Mouse (Mus musculus): ENCODE data around the gene Izumo2. TPM values are rescaled to one million over a fixed set of nuclear protein-coding genes. Genes with fewer than 3 reads are reported as not detected.
"Not testable (repeated sequence)": the region's sequence is repeated elsewhere in the genome, so short reads cannot be mapped to it uniquely, and the experiment has no call there.

The Izumo2 gene
- polyA plus RNA-seq, 1 experiment from 2014 or later = not detected

- H3K4me1 ChIP-seq = peaks cover 9% of the 10 kb centered on the region
- H3K4me2 ChIP-seq = no peak overlapping the region
- no peaks in the 10 kb centered on the region for H3K36me3 ChIP-seq
- 0 out of 2 replicates have a peak, but pooled peaks have one; percentile 28 for ATAC-seq (ENCODE audit: insufficient read depth, low FRiP score, low read depth)
- H3K9ac ChIP-seq = no peak overlapping the region
- WGBS = 9% methylated on average over 6 of the region's 6 CpGs
- H3K9me3 ChIP-seq = no peaks in the 10 kb centered on the region
- H3K27ac ChIP-seq = no peak overlapping the region
- H3K27me3 ChIP-seq (replicated peaks) = no peaks in the 10 kb centered on the region
- H3K4me3 ChIP-seq (replicated peaks) = no peak overlapping the region
These were observed 6.6 kb upstream of the Izumo2 start for GRCm38 (mm10) chr7:44701921-44702320.

GRCm38 (mm10) chr7:44702985-44703384, 5.6 kb upstream of the Izumo2 start:
- H3K4me1 ChIP-seq = no peaks in the 10 kb centered on the region
- no peak overlapping the region for H3K9ac ChIP-seq
- no peak for ATAC-seq (ENCODE audit: insufficient read depth, low FRiP score, low read depth)
- no peak overlapping the region for H3K27ac ChIP-seq
- H3K4me2 ChIP-seq = no peak overlapping the region
- no peak overlapping the region for H3K4me3 ChIP-seq (replicated peaks)
- H3K9me3 ChIP-seq = no peaks in the 10 kb centered on the region
- 76% methylated on average over 8 of the region's 8 CpGs for WGBS
- no peaks in the 10 kb centered on the region for H3K36me3 ChIP-seq
- H3K27me3 ChIP-seq (replicated peaks) = no peaks in the 10 kb centered on the region

DNA sequence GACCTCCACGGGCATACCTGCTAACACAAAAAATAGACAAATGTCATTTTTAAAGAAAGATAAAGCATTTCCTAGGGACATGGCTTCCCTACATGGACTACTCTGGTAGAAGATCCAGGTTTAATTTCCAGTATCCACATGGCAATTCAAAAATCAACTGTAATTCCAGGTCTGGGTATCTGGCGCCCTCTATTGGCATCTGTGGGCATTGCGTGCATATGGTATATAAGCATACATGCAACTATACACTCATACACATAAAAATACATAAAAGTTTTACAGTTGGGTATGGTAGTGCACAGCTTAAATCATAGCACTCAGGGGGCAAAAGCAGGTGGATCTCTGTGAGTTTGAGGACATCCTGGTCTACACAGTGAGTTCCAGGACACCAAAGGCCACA, 4.2 kb upstream of the Izumo2 start:
- WGBS = 51% methylated on average over 3 of the region's 3 CpGs
- ATAC-seq (ENCODE audit: insufficient read depth, low FRiP score, low read depth) = no peak
- no peaks in the 10 kb centered on the region for H3K27me3 ChIP-seq (replicated peaks)
- no peaks in the 10 kb centered on the region for H3K4me1 ChIP-seq
- no peak overlapping the region for H3K27ac ChIP-seq
- H3K4me3 ChIP-seq (replicated peaks) = no peak overlapping the region
- H3K4me2 ChIP-seq = no peak overlapping the region
- H3K36me3 ChIP-seq = no peaks in the 10 kb centered on the region
- H3K9ac ChIP-seq = no peak overlapping the region
- H3K9me3 ChIP-seq = no peaks in the 10 kb centered on the region

DNA sequence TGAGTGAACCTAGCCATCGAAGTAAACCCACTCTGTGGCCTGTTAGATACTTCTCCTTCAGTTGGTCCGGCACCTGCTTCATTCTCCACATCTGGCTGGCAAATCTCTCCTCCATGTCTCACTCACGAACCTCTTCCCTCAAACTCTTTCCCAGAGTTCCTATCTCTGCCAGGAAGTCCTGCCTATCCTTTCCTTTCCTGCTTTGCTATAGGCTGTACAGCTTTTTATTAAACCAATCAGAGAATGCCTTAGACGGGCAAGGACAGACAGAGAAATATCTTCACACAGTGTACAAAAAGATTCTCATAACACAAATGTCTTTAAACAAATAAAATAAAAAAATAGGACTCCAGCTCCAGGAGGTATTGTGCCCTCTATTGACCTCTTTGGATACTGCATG, 3.5 kb upstream of the Izumo2 start:
- no peak for ATAC-seq (ENCODE audit: insufficient read depth, low FRiP score, low read depth)
- H3K27me3 ChIP-seq (replicated peaks) = no peaks in the 10 kb centered on the region

DNA sequence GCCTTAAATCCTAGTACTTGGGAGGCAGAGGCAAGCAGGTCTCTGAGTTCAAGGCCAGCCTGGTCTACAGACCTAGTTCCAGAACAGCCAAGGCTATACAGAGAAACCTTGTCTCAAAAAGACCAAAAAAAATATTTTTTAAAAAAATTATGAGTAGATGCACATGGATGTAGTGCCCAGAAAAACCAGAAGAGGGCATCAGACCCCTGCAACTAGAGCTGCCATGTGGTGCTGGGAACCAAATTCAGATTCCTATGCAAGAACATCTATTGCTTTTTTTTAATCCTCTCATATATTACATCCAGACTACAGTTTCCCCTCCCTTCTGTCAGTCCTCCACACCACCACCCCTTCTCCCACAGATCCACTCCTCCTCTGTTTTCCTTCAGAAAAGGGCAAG, 2.2 kb upstream of the Izumo2 start:
- no peak overlapping the region for H3K27ac ChIP-seq
- no peak for ATAC-seq (ENCODE audit: insufficient read depth, low FRiP score, low read depth)
- no peak overlapping the region for H3K4me3 ChIP-seq (replicated peaks)
- H3K4me1 ChIP-seq = no peaks in the 10 kb centered on the region
- H3K9ac ChIP-seq = no peak overlapping the region
- H3K9me3 ChIP-seq = no peaks in the 10 kb centered on the region
- no peak overlapping the region for H3K4me2 ChIP-seq
- H3K36me3 ChIP-seq = no peaks in the 10 kb centered on the region
- no peaks in the 10 kb centered on the region for H3K27me3 ChIP-seq (replicated peaks)

More for the DNA sequence above, 3.5 kb upstream of the Izumo2 start:
- Histone ChIP-seq H3K9ac (no peak overlapping the region), H3K4me2 (no peak overlapping the region), H3K4me1 (no peaks in the 10 kb centered on the region), H3K27ac (no peak overlapping the region), H3K4me3 (replicated peaks) (no peak overlapping the region), H3K36me3 (no peaks in the 10 kb centered on the region), H3K9me3 (no peaks in the 10 kb centered on the region)
- 89% methylated on average over 4 of the region's 4 CpGs for WGBS

GRCm38 (mm10) chr7:44707169-44707675, 1.3 kb upstream of the Izumo2 start:
- Histone ChIP-seq H3K36me3 (no peaks in the 10 kb centered on the region), H3K27ac (no peak overlapping the region), H3K4me1 (no peaks in the 10 kb centered on the region), H3K9ac (no peak overlapping the region), H3K4me3 (replicated peaks) (no peak overlapping the region), H3K9me3 (no peaks in the 10 kb centered on the region), H3K4me2 (no peak overlapping the region), H3K27me3 (replicated peaks) (no peaks in the 10 kb centered on the region)
- no peak for ATAC-seq (ENCODE audit: insufficient read depth, low FRiP score, low read depth)
- 83% methylated on average over 5 of the region's 5 CpGs for WGBS

- not testable (repeated sequence) for ATAC-seq (ENCODE audit: insufficient read depth, low FRiP score, low read depth); H3K36me3 ChIP-seq; H3K4me2 ChIP-seq; H3K9ac ChIP-seq; H3K4me3 ChIP-seq (replicated peaks); H3K9me3 ChIP-seq; H3K4me1 ChIP-seq; H3K27me3 ChIP-seq (replicated peaks); H3K27ac ChIP-seq
- 79% methylated on average over 6 of the region's 6 CpGs for whole genome bisulfite sequencing
These were observed 449 bp upstream of the Izumo2 start for GRCm38 (mm10) chr7:44708093-44708492.

DNA sequence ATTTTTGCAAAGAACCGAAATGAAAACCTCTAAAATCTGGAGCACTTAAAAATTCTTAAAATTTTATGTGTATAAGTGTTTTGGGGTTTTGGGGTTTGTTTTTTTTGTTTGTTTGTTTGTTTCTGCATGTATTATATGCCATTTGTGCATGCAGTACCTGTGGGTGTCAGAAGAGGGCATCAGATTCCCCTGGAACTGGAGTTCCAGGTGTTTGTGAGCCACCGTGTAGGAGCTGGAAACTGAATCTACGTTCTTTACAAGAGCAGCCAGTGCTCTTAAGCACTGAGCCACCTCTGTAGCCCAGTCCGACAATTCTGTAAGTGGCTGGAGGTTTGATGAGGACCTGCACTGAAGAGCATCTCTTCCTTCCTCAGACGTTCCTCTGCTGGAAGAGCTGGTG, 1.3 kb downstream of the Izumo2 start:
- Histone ChIP-seq H3K27ac (no peak overlapping the region), H3K4me1 (no peaks in the 10 kb centered on the region), H3K4me2 (no peak overlapping the region), H3K36me3 (no peaks in the 10 kb centered on the region), H3K9me3 (no peaks in the 10 kb centered on the region), H3K27me3 (replicated peaks) (no peaks in the 10 kb centered on the region), H3K9ac (no peak overlapping the region), H3K4me3 (replicated peaks) (no peak overlapping the region)
- 78% methylated on average over 5 of the region's 5 CpGs for WGBS
- no peak for ATAC-seq (ENCODE audit: insufficient read depth, low FRiP score, low read depth)

- Histone ChIP-seq H3K9me3 (no peaks in the 10 kb centered on the region), H3K27me3 (replicated peaks) (no peaks in the 10 kb centered on the region), H3K36me3 (no peaks in the 10 kb centered on the region), H3K4me3 (replicated peaks) (no peak overlapping the region), H3K9ac (no peak overlapping the region), H3K4me1 (no peaks in the 10 kb centered on the region), H3K27ac (peak overlapping the region; percentile 26; the same call in 1 of the 2 replicates), H3K4me2 (no peak overlapping the region)
- 62% methylated on average over 5 of the region's 5 CpGs for WGBS
- ATAC-seq (ENCODE audit: insufficient read depth, low FRiP score, low read depth) = peak; percentile 65; the same call in 1 of the 2 replicates
These were observed 13.5 kb downstream of the Izumo2 start for GRCm38 (mm10) chr7:44722058-44722457.

DNA sequence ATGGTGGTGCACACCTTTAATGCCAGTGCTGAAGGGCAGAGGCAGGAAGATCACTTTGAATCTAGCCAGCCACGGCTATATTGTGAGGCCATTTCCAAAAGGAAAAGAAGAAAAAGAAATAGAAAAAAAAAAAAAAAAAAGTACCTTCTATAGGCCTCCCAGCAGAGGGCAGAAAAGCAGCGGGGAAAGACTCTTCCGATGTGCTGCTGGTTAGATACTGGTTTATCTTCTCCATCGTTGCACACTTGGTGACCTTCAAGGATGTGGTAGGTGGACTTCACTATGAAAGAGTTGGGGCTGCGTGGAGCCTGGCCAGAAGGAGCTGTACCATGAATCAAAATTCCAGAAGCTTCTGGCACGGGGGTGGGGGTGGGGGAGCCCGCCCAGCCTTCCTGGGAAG, 15.8 kb downstream of the Izumo2 start:
- H3K36me3 ChIP-seq = no peaks in the 10 kb centered on the region
- H3K4me1 ChIP-seq = no peaks in the 10 kb centered on the region
- no peak overlapping the region for H3K9ac ChIP-seq
- no peak overlapping the region for H3K4me3 ChIP-seq (replicated peaks)
- WGBS = 17% methylated on average over 7 of the region's 7 CpGs
- H3K27ac ChIP-seq = no peak overlapping the region
- ATAC-seq (ENCODE audit: insufficient read depth, low FRiP score, low read depth) = no peak
- no peaks in the 10 kb centered on the region for H3K9me3 ChIP-seq
- H3K27me3 ChIP-seq (replicated peaks) = no peaks in the 10 kb centered on the region
- no peak overlapping the region for H3K4me2 ChIP-seq

GRCm38 (mm10) chr7:44726343-44726742, 17.8 kb downstream of the Izumo2 start:
- H3K9ac ChIP-seq = no peak overlapping the region
- H3K36me3 ChIP-seq = no peaks in the 10 kb centered on the region
- H3K4me2 ChIP-seq = no peak overlapping the region
- H3K4me1 ChIP-seq = no peaks in the 10 kb centered on the region
- H3K4me3 ChIP-seq (replicated peaks) = no peak overlapping the region
- no peak overlapping the region for H3K27ac ChIP-seq
- no peaks in the 10 kb centered on the region for H3K27me3 ChIP-seq (replicated peaks)
- WGBS = 68% methylated on average over 6 of the region's 6 CpGs
- H3K9me3 ChIP-seq = no peaks in the 10 kb centered on the region
- ATAC-seq (ENCODE audit: insufficient read depth, low FRiP score, low read depth) = no peak

- Histone ChIP-seq H3K27me3 (replicated peaks) (no peaks in the 10 kb centered on the region), H3K4me2 (no peak overlapping the region), H3K4me3 (replicated peaks) (no peak overlapping the region), H3K9me3 (no peaks in the 10 kb centered on the region), H3K4me1 (no peaks in the 10 kb centered on the region), H3K27ac (no peak overlapping the region), H3K9ac (no peak overlapping the region), H3K36me3 (no peaks in the 10 kb centered on the region; the same call in 1 of the 2 replicates)
- ATAC-seq (ENCODE audit: insufficient read depth, low FRiP score, low read depth) = no peak
- WGBS = 50% methylated on average over 5 of the region's 5 CpGs
These were observed 18.6 kb downstream of the Izumo2 start for GRCm38 (mm10) chr7:44727151-44727550.

All from stomach, embryonic 15.5 days (tissue).